Mouse (Mus musculus) heart, embryonic 13.5 days (tissue): ENCODE measurements around the gene Ccdc124. TPM values are rescaled to one million over a fixed set of nuclear protein-coding genes. Genes with fewer than 3 reads are reported as not detected.
"Not testable (repeated sequence)": the region's sequence is repeated elsewhere in the genome, so short reads cannot be mapped to it uniquely, and the experiment has no call there.

Source experiments
- ATAC-seq: fragments of 200-750 bp; cut with Nextera tagmentation; 2 replicates; pipeline ENCODE4 v1.8.0; 2017; ENCODE audit warnings: moderate TSS enrichment; ENCODE audit not compliant: insufficient number of reproducible peaks, low FRiP score, low TSS enrichment; ENCODE audit errors: extremely low read depth
- H3K27ac ChIP-seq: fragments of 300-500 bp; sonication (generic); replicated peaks from 2 replicates; pipeline ENCODE4 v1.5.1; 2015; ENCODE audit warnings: moderate library complexity, mild to moderate bottlenecking, inconsistent platforms
- H3K27me3 ChIP-seq: fragments of 300-500 bp; sonication (generic); replicated peaks from 2 replicates; pipeline ENCODE4 v1.6.1; 2015; ENCODE audit warnings: mild to moderate bottlenecking, inconsistent platforms
- H3K36me3 ChIP-seq: fragments of 300-500 bp; sonication (generic); 2 replicates; pipeline ENCODE4 v1.6.1; 2015; ENCODE audit warnings: mild to moderate bottlenecking, inconsistent platforms
- H3K4me1 ChIP-seq: fragments of 300-500 bp; sonication (generic); 2 replicates; pipeline ENCODE4 v1.6.1; 2015; ENCODE audit warnings: inconsistent platforms
- H3K4me2 ChIP-seq: fragments of 300-500 bp; sonication (generic); 2 replicates; pipeline ENCODE4 v1.6.1; 2015; ENCODE audit warnings: inconsistent platforms, mild to moderate bottlenecking, moderate library complexity
- H3K4me3 ChIP-seq: fragments of 300-500 bp; sonication (generic); 2 replicates; pipeline ENCODE4 v1.5.1; 2015; ENCODE audit warnings: moderate library complexity, mild to moderate bottlenecking, inconsistent platforms
- H3K9ac ChIP-seq: fragments of 300-500 bp; sonication (generic); 2 replicates; pipeline ENCODE4 v1.6.1; 2015; ENCODE audit warnings: inconsistent platforms, mild to moderate bottlenecking, moderate library complexity
- H3K9me3 ChIP-seq: fragments of 300-500 bp; sonication (generic); 2 replicates; pipeline ENCODE4 v1.6.1; 2016; ENCODE audit warnings: inconsistent platforms
- WGBS: fragments of 180-500 bp; shearing (Covaris S2); methylation state at CpG from one replicate; pipeline ENCODE4 v1.1.7; 2015; ENCODE audit warnings: mixed read lengths; 5-methylcytosine and 5-hydroxymethylcytosine counted together
- microRNA-seq: library from miRNA; unstranded; fragments of <30 nt; microRNA quantifications from one replicate; pipeline ENCODE4, GENCODE M21; 2016
- polyA plus RNA-seq: library from polyadenylated mRNA; unstranded; fragments of >200 nt; fragmentation: Nextera tagmentation; extraction: Ambion mirVana; gene quantifications from 2 replicates; pipeline ENCODE4 v1.2.1, GENCODE M21; 2015

Ccdc124 gene
- polyA plus RNA-seq, 1 experiment from 2014 or later: 89.0 TPM

DNA sequence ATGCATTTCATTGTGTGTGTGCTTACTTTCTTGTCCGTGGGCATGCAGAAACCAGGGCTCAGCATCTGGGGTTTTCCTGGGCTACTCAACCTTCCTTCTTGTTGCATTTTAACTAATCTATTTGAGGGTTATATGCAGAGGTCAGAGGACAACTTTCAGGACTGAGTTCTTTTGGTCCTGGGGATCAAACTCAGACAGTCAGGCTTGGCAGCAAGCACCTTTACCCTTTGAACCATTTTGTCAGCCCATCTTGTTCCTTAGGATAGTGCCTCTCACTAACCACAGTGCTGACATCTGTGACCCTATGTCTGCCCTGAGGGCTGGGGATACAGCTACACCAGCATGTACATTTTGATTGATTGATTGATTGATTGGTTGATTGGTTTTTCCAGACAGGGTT lies 45.9 kb downstream of the Ccdc124 start:
- no peak for ATAC-seq
- Histone ChIP-seq H3K4me3 (no peak overlapping the region), H3K4me1 (no peaks in the 10 kb centered on the region), H3K27ac (no peak overlapping the region), H3K9ac (no peak overlapping the region), H3K36me3 (no peaks in the 10 kb centered on the region), H3K9me3 (peaks cover 5% of the 10 kb centered on the region; the same call in 1 of the 2 replicates), H3K27me3 (peaks cover 23% of the 10 kb centered on the region), H3K4me2 (no peak overlapping the region)
- 91% methylated on average over 1 of the region's 1 CpGs for whole genome bisulfite sequencing

DNA sequence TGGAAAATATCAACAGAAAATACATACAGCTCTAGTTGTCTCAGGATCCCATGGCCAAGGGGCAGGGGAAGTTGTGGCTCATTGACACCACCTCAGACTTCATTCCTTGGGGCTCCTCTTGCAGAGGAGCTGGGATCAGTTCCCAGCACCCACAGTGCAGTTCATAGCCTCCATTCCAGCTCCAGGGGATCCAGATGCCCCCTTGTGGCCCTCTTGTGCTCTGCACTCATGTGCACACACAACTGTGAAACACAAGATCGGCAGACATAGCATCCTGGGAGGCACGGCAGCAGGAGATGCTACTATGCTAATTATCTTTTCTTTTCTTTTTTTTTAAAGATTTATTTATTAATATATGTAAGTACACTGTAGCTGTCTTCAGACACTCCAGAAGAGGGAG lies 46.7 kb downstream of the Ccdc124 start:
- peaks cover 5% of the 10 kb centered on the region; the same call in 1 of the 2 replicates for H3K9me3 ChIP-seq
- no peak overlapping the region for H3K4me2 ChIP-seq
- 90% methylated on average over 2 of the region's 2 CpGs for WGBS
- no peaks in the 10 kb centered on the region for H3K4me1 ChIP-seq
- no peak for ATAC-seq
- H3K9ac ChIP-seq: no peak overlapping the region
- H3K27ac ChIP-seq: no peak overlapping the region
- no peak overlapping the region for H3K4me3 ChIP-seq
- H3K27me3 ChIP-seq: peaks cover 26% of the 10 kb centered on the region
- H3K36me3 ChIP-seq: no peaks in the 10 kb centered on the region

DNA sequence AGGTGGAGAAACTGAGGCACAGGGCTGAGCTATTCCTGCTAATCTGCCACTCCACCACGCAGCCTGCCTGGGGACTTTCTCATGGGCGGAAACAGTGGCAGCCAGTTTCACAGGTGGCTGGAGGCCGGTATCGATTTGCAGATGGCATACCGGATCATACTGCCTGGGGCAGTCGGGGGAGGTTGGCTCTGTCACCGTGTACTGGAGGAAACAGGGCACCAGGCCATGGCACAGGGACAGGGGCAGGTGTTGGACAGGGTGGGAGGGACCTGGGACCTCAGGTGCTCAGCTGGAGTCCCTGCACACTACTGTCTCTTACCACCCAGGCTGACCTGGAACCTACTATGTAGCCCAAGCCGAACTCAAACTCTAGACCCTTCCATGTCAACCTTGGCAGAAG lies 47.9 kb downstream of the Ccdc124 start:
- Histone ChIP-seq H3K27me3 (peaks cover 33% of the 10 kb centered on the region), H3K4me1 (0 out of 2 replicates have a peak, but pooled peaks cover 2% of the 10 kb centered on the region), H3K36me3 (no peaks in the 10 kb centered on the region), H3K4me2 (no peak overlapping the region), H3K27ac (no peak overlapping the region), H3K9me3 (peaks cover 5% of the 10 kb centered on the region; the same call in 1 of the 2 replicates), H3K9ac (no peak overlapping the region), H3K4me3 (no peak overlapping the region)
- no peak for ATAC-seq
- WGBS: 78% methylated on average over 8 of the region's 8 CpGs

DNA sequence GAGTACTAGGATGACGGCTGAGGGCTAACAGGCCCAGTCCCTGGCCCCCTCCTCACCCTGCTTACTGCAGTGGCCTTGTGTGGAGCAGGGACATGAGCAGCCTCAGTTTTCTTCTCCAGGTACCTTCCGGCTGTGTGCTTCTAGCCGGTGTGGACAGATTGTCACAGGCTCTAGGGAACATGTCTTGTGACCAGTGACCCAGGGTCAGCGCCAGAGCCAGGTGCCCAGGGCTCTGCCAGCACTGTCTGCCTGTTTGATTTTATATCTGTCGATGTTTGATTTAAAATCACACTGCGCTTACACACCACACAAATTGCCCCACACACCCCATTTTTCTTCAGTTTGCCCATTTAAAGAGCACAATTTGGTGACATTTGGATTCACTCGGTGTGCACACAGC lies 49.9 kb downstream of the Ccdc124 start:
- Histone ChIP-seq H3K9me3 (peaks cover 13% of the 10 kb centered on the region), H3K27me3 (peaks cover 53% of the 10 kb centered on the region), H3K4me3 (no peak overlapping the region), H3K9ac (no peak overlapping the region), H3K36me3 (no peaks in the 10 kb centered on the region), H3K27ac (no peak overlapping the region), H3K4me2 (no peak overlapping the region), H3K4me1 (peaks cover 8% of the 10 kb centered on the region)
- 81% methylated on average over 7 of the region's 7 CpGs for WGBS
- no peak for ATAC-seq

DNA sequence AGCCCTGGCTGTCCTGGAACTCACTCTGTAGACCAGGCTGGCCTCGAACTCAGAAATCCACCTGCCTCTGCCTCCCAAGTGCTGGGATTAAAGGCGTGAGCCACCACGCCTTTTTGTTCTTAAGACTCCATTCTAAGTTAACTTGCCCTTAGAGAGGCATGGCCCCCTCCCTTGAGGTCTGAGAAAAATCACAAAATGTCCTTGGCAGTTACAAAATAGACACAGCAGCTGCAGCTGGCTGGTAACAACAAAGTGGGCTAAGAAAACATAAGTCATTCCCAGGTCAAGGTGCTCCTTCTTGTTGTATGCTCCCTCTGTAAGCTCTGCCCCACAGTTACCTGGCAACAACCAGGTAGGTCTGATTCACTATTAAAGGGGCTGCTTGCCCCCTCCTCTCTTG lies 51.1 kb downstream of the Ccdc124 start:
- not testable (repeated sequence) for H3K9ac ChIP-seq, ATAC-seq, H3K36me3 ChIP-seq, H3K4me1 ChIP-seq, H3K4me2 ChIP-seq, H3K27ac ChIP-seq, H3K4me3 ChIP-seq
- Histone ChIP-seq H3K27me3 (peaks cover 59% of the 10 kb centered on the region), H3K9me3 (peaks cover 19% of the 10 kb centered on the region)
- 60% methylated on average over 3 of the region's 3 CpGs for WGBS

DNA sequence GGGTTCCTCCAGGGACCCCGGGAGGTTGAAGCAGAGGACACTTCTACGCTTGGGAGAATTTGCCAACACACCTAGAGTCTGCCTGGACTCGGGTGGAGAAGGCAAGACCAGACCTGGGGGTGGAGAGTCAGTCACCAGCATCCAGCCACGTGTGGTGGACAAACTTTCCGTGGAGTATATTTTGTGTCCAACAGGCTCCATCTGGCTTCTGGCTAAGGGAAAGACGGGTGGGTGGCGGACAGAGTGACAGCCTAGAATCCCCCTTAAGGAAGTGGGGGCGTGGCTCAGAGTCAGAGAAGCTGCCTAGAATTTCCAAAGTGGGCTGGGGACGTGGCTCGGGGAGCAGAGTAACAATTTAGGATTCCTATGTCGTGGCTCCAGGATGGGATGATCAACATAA lies 51.7 kb downstream of the Ccdc124 start:
- 30% methylated on average over 11 of the region's 11 CpGs for WGBS

DNA sequence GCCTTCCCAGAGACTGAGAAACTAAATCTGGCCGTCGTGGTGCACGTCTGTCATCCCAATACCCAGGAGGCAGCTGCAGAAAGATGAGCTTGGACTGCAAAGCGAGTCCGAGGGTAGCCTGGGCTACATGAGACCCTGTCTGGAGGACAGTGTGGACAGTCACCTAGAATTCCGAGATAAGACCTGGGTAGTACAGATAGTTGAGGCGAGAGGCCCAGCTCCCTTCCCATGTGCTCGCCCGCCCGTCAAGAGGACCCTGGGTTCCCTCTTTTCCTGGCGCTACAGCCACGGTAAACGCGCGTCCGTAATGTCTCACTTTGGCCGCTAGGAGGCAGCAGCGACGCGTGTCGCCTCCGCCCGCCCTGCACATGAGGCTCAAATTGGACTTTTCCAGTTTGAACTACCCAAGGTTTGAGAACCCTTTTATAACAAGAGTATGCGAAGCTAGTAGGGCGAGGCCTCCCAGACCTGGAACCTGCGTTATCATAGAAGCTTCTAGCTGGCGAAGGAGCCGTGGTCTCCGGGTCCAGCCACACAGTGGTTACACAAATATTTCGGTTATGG lies 52.3 kb downstream of the Ccdc124 start:
- no peak overlapping the region for H3K4me3 ChIP-seq
- H3K9me3 ChIP-seq: peaks cover 14% of the 10 kb centered on the region
- no peak overlapping the region for H3K27ac ChIP-seq
- peaks cover 70% of the 10 kb centered on the region for H3K27me3 ChIP-seq
- H3K9ac ChIP-seq: 0 out of 2 replicates have a peak overlapping the region, but pooled peaks have one; percentile 24
- H3K4me2 ChIP-seq: no peak overlapping the region
- H3K36me3 ChIP-seq: no peaks in the 10 kb centered on the region
- no peak for ATAC-seq
- peaks cover 14% of the 10 kb centered on the region for H3K4me1 ChIP-seq
- WGBS: 14% methylated on average over 30 of the region's 30 CpGs

More for the DNA sequence above, 51.7 kb downstream of the Ccdc124 start:
- Histone ChIP-seq H3K4me2 (no peak overlapping the region), H3K9ac (0 out of 2 replicates have a peak overlapping the region, but pooled peaks have one; percentile 24), H3K36me3 (no peaks in the 10 kb centered on the region), H3K4me3 (no peak overlapping the region), H3K27me3 (peaks cover 65% of the 10 kb centered on the region), H3K9me3 (peaks cover 18% of the 10 kb centered on the region), H3K27ac (no peak overlapping the region), H3K4me1 (peaks cover 9% of the 10 kb centered on the region)
- ATAC-seq: no peak

DNA sequence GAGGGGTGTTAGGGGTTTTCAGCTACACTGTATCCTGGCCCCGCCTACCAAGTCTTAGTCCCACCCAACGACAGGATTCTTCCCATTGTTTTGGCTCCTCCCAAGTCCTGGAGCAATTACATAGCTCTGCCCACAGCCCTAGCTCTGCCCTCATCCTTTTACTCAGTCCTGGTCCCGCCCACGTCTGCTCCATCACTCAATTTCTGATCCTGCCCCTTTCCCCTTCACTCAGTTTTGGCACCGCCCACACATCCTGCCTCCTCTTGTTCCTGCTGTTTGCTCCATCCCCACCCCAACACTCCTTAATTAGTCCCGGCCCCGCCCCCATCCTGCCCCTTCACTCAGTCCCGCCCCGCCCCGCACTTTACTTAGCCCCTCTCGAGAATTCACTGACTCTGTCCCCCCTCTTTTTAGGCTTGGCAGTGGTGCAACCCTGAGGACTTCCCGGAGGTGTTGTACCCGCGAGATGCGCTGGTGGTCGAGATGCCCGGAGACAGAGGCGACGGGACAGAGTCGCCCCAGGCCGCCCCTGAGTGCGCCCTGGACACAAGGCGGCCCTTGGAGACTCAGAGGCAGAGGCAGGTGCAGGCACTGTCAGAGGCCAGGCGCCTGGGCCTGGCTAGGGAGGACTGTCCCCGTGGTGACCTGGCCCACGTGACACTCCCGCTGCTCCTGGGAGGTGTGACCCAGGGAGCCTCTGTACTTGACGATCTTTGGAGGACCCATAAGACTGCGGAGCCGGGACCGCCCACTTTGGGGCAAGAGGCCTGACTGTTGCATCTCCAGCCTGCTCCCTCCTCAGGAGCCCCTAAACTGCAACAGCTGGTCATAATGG lies 53.4 kb downstream of the Ccdc124 start:
- Histone ChIP-seq H3K36me3 (no peaks in the 10 kb centered on the region), H3K27ac (no peak overlapping the region), H3K9me3 (peaks cover 14% of the 10 kb centered on the region), H3K4me3 (peak overlapping the region; percentile 23), H3K9ac (no peak overlapping the region), H3K4me2 (peak overlapping the region; percentile 44), H3K27me3 (peaks cover 73% of the 10 kb centered on the region), H3K4me1 (peaks cover 14% of the 10 kb centered on the region)
- ATAC-seq: peak; percentile 61
- WGBS: 2% methylated on average over 31 of the region's 31 CpGs

Small RNA genes within 50 kb of the gene (microRNA-seq; reads per million reads assigned to microRNA genes)
- gene Mir7067: not detected

Other genes with a start within 250 kb of the Ccdc124 start
- gene Gdf15, start 241.5 kb downstream of the Ccdc124 start, polyA plus RNA-seq: 0.86 and 1.2 TPM in 2 replicates
- 33.7 and 37.3 TPM in 2 replicates for gene Pgpep1, start 213.5 kb downstream of the Ccdc124 start, polyA plus RNA-seq
- gene Lsm4, start 200.7 kb downstream of the Ccdc124 start, polyA plus RNA-seq: 269 and 297 TPM in 2 replicates
- 68.6 and 76.9 TPM in 2 replicates for gene Jund, start 175.0 kb downstream of the Ccdc124 start, polyA plus RNA-seq
- gene Iqcn, start 170.5 kb downstream of the Ccdc124 start, polyA plus RNA-seq: not detected in 2 replicates
- not detected in 2 replicates for gene Gm3336, start 155.4 kb downstream of the Ccdc124 start, polyA plus RNA-seq
- 0.14 TPM in 1 of 2 replicates, not detected in the other for gene Pde4c, start 150.2 kb downstream of the Ccdc124 start, polyA plus RNA-seq
- 17.4 and 23.2 TPM in 2 replicates for gene Rab3a, start 119.3 kb downstream of the Ccdc124 start, polyA plus RNA-seq
- 41.6 and 48.4 TPM in 2 replicates for gene Mpv17l2, start 113.0 kb downstream of the Ccdc124 start, polyA plus RNA-seq
- 34.9 and 36.5 TPM in 2 replicates for gene Pik3r2, start 97.2 kb downstream of the Ccdc124 start, polyA plus RNA-seq
- gene Mast3, start 68.9 kb downstream of the Ccdc124 start, polyA plus RNA-seq: 5.6 and 6.7 TPM in 2 replicates
- gene Il12rb1, start 65.5 kb downstream of the Ccdc124 start, polyA plus RNA-seq: not detected in 2 replicates
- gene Arrdc2, start 34.2 kb downstream of the Ccdc124 start, polyA plus RNA-seq: 1.9 and 2.4 TPM in 2 replicates
- gene Kcnn1, start 10.7 kb downstream of the Ccdc124 start, polyA plus RNA-seq: 1.5 TPM in 2 replicates
- 0.06 and 0.09 TPM in 2 replicates for gene Slc5a5, start 18.8 kb upstream of the Ccdc124 start, polyA plus RNA-seq
- 3,040 and 3,097 TPM in 2 replicates for gene Rpl18a, start 23.5 kb upstream of the Ccdc124 start, polyA plus RNA-seq
- gene Map1s, start 32.0 kb upstream of the Ccdc124 start, polyA plus RNA-seq: 32.5 and 35.0 TPM in 2 replicates